Mouse (Mus musculus) urinary bladder, adult 2 months (tissue): ENCODE measurements around the gene Pkib. TPM values are rescaled to one million over a fixed set of nuclear protein-coding genes. Genes with fewer than 3 reads are reported as not detected.

Source experiments
- DNase-seq: peaks from one replicate; pipeline ENCODE4 v3.0.0; 2022; ENCODE audit warnings: low spot score
- polyA plus RNA-seq: library from polyadenylated mRNA; depleted of rRNA; stranded (reverse); fragments of >200 nt; gene quantifications from 2 replicates; pipeline ENCODE4 v1.2.3, GENCODE M21; 2012; rRNA removed

Gene Pkib
- polyA plus RNA-seq, 1 experiment = 0.92 TPM

- DNase-seq = no peak
Measured at GRCm38 (mm10) chr10:57740733-57741132, 109.0 kb downstream of the Pkib start.

DNA sequence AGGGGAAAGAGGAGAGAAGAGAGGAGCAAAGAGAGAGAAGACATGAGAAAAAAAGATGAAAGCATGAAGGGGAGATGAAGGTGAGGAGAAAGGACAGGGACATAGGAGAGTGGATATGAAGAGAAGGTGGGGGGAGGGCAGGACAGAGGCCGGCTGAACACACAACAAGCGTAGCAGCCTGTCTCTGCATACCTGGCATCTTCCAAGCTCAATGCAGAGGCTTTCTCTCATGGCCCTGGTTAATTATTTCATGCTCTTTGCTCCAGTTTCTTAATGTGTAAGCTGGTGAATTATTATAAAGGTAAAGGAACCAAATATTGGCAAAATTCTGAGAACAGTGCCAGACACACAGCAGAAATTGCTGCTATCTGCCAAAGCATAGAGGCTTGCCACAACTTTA lies 109.6 kb downstream of the Pkib start:
- no peak for DNase-seq

DNA sequence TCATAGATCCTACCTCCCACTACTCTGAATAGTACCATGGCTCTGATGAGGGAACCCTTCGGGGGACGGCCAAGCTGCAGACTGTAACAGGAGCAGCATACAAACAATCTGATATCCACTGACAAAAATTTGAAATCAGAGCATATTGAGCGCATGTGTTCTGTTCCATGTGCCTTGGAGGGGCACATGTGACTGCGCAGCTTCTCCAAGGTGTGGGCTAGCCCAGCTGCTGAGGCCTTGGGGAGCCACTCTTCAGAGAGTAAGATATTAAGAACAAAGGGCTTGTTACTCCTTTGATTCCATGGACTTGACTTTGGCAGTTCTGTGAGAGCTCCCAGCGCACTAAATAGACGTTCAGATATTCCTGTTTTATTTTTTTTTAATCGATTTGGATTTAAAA lies 111.3 kb downstream of the Pkib start:
- no peak for DNase-seq

DNA sequence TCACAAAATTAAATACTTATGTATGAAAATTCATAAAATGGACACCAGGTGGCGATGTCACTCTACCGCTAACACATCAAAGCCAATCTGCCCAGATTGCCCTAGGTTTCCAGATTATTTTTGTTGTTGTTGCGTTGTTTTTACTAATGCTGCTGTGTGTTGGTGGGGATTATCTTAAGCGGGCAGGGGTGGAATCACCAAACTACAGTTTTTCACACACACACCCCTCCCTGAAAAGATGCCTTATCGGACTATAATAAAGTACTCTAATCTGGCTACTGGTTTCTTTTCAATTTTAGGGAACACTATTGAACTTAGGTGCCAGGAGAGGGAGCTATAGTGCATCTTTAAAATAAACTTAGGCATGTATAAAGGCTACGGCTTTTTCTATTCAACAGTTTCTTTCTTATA lies 111.8 kb downstream of the Pkib start:
- DNase-seq = no peak

DNA sequence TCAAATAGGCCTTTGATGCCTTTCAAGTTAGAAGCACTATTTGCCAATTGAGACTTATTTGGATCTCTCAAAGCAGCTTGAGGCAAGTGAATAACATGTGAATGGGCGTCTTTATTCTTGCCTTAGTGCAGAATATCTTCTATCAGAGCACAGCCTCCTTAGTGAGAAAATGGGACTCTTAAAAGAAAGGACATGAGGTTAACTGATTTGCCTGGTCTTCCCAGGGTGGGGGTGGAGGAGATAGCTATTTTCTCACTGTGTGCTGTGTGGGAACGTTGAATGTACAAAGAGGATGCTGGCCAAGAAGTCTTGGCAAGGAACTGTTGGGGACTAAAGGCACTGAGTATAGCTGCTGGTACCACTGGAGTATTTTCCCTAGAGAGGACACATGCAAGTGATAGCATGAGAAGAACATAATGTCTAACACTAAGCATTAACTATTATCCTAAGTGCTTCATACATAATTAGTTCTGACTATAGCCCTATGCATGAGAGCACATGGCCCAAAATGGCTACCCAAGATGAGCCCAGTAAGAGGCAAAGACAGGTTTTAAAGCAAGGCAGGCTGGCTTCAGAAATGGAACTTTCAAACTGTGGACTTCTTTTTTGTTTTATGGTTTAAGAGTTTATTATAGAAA lies 112.5 kb downstream of the Pkib start:
- DNase-seq = no peak

DNA sequence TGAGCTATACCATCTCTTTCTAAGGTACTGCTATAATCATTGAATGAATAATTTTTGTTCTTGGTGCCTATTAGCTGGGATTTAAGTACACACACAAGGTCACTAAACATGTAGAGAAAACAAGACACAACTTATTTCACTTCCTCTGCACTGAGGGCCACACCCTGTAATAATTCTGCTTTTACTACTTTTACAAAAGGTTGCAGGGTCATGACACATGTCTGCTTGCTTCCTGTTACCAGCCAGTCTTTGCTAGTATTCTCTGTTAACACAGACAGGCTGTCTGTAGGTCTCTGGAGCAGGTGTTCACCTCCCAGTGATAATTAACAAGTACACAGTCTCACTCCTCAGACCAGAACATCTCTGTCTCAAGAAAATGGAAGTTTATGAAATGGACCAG lies 113.7 kb downstream of the Pkib start:
- no peak for DNase-seq

- DNase-seq = no peak
Measured at GRCm38 (mm10) chr10:57747127-57747526, 115.3 kb downstream of the Pkib start.

DNA sequence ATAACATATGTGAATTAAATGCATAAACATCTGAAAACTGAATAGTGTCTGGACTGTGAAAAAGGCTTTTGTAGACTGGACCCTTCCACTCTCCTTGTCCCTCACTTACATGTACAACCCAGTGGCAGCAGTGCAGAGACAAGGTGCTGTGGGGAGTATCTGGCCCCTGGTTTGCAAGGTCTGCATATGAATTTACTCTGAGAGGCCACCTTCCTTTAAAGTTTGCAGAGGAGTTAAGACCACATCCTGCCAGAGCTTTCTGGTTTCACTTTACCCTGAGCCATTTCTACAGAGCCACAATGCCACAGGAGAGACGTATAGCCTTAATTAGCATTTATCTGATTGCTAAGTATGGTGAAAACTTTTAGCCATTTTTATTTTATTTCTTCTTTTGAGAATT lies 121.6 kb downstream of the Pkib start:
- no peak for DNase-seq

- no peak for DNase-seq
Measured at GRCm38 (mm10) chr10:57755201-57755736, 123.5 kb downstream of the Pkib start.

GRCm38 (mm10) chr10:57758999-57759398 lies 127.2 kb downstream of the Pkib start:
- DNase-seq = no peak

DNA sequence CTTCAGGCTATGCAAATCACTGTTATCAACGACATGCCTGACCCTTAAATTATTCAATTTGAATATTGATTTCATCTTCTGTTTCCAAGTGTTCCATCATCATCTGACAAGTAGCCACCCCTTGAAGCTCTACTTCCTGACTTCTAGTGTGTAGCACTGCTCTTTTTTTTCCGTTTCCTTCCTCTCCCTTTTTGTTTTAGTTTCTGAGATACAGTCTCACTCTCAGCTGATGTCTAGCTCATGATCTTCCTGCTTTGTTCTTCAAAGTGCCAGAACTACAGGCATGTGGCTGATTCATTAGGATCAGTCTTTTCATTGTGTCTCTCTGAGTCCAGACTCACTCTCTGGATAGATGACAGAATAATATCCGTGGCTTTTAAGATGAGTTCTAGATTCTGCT lies 128.9 kb downstream of the Pkib start:
- DNase-seq = no peak

DNA sequence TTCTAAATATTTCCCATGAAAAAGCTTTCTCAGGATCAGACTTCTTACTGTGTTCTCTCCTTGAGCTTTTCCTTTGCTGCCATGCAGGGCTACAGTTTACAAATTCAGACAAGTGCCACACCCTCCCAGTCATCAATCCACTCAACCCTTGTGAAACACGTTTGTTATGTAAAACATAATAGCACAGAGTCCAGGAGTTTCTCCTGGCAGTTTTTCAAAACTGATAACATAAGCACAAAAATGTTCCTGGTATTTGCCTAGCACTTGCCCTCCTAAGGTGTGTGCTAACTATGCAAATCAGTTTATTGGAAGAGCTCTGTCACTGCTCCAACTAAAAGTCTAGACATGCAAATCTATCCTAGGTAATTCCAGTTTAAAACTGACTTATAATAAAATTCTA lies 131.3 kb downstream of the Pkib start:
- no peak for DNase-seq

- no peak for DNase-seq
Measured at GRCm38 (mm10) chr10:57783289-57784130, 151.7 kb downstream of the Pkib start.

GRCm38 (mm10) chr10:57784131-57784875 lies 152.5 kb downstream of the Pkib start:
- DNase-seq = no peak

DNA sequence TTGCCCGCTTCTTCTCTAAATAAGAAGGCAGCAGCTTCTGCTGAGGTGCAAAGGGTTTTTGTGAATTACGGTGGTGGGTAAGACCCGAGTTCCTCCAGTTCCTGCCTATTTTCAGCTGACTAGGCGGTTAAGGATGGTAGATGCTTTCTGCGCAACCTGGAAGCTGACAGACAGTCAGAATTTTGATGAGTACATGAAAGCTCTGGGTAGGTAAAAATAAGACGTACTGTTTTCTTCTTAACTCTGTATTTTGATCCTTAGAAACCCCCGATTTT lies 153.0 kb downstream of the Pkib start, which contains the start of gene Fabp7:
TSS of gene Fabp7 (plus strand) at position 6 of the 275 bp plus-strand sequence.
- DNase-seq = no peak

DNA sequence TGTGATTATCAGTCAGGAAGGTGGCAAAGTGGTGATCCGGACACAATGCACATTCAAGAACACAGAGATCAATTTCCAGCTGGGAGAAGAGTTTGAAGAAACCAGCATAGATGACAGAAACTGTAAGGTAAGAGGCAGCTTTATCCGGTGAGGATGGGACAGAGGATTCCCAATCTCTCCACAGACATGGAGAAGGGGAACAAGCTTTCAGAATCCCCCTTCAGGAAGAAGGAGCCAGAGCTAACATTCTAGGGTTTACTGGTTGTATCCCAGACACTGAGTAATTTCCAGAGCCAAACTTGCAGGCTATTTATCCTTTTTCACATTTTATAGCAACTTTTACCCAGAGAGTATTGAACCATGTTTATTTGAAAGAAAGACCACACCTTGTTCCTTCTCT lies 153.8 kb downstream of the Pkib start:
- DNase-seq = no peak

Other genes starting within 250 kb of the Pkib start
- gene Hsf2, start 145.6 kb upstream of the Pkib start, polyA plus RNA-seq = 10.6 and 10.7 TPM in 2 replicates
- gene Serinc1, start 99.5 kb upstream of the Pkib start, polyA plus RNA-seq = 154 and 172 TPM in 2 replicates
- gene Fabp7, start 152.9 kb downstream of the Pkib start, polyA plus RNA-seq = 0.95 and 1.4 TPM in 2 replicates
- 46.4 and 50.2 TPM in 2 replicates for gene Smpdl3a, start 162.4 kb downstream of the Pkib start, polyA plus RNA-seq